Mouse (Mus musculus) erythroblast, embryonic 14.5 days (primary cell): Measurements from ENCODE around the gene 4930518I15Rik. TPM values are rescaled to one million over a fixed set of nuclear protein-coding genes. Genes with fewer than 3 reads are reported as not detected.
"Not testable (repeated sequence)": the region's sequence is repeated elsewhere in the genome, so short reads cannot be mapped to it uniquely, and the experiment has no call there.

Source experiments
- H3K27me3 ChIP-seq: 2 replicates; pipeline ENCODE4 v1.6.1; 2012; ENCODE audit warnings: inconsistent platforms; ENCODE audit not compliant: control insufficient read depth
- H3K36me3 ChIP-seq: 2 replicates; pipeline ENCODE4 v1.6.1; 2012; ENCODE audit warnings: mild to moderate bottlenecking, inconsistent platforms; ENCODE audit not compliant: control insufficient read depth
- H3K4me1 ChIP-seq: 2 replicates; pipeline ENCODE4 v1.6.1; 2012; ENCODE audit warnings: inconsistent platforms; ENCODE audit not compliant: control insufficient read depth
- H3K4me3 ChIP-seq: replicated peaks from 2 replicates; pipeline ENCODE3; 2012; ENCODE audit warnings: moderate library complexity, mild to moderate bottlenecking, inconsistent platforms
- H3K9me3 ChIP-seq: 2 replicates; pipeline ENCODE4 v1.6.1; 2012; ENCODE audit warnings: low read length, inconsistent platforms, mixed read lengths; ENCODE audit not compliant: control insufficient read depth
- GATA1 ChIP-seq: IDR thresholded peaks from 2 replicates; pipeline ENCODE4 v1.6.1; 2012; ENCODE audit warnings: low read length, inconsistent platforms, mixed read lengths
- TAL1 ChIP-seq: IDR thresholded peaks from 3 replicates; pipeline ENCODE4 v1.6.1; 2012; ENCODE audit warnings: low read length, inconsistent platforms, mixed read lengths
- polyA plus RNA-seq: library from polyadenylated mRNA; stranded (reverse); fragments of >175 nt; gene quantifications from 2 replicates; pipeline ENCODE4 v1.2.3, GENCODE M21; 2012

The 4930518I15Rik gene
- polyA plus RNA-seq, 1 experiment, result 0.04 TPM

- Histone ChIP-seq H3K9me3 (no peaks in the 10 kb centered on the region), H3K36me3 (no peaks in the 10 kb centered on the region), H3K4me3 (no peak overlapping the region), H3K27me3 (peaks cover 2% of the 10 kb centered on the region; the same call in 1 of the 2 replicates), H3K4me1 (peaks cover 43% of the 10 kb centered on the region)
- no peak for TF ChIP-seq TAL1
- TF ChIP-seq GATA1, result no peak
Observed at GRCm38 (mm10) chr2:156897034-156897433, 39.3 kb upstream of the 4930518I15Rik start.

GRCm38 (mm10) chr2:156896384-156896914, 38.7 kb upstream of the 4930518I15Rik start:
- TF ChIP-seq GATA1 (no peak), TAL1 (no peak)
- Histone ChIP-seq H3K9me3 (no peaks in the 10 kb centered on the region), H3K4me3 (no peak overlapping the region), H3K27me3 (peaks cover 2% of the 10 kb centered on the region; the same call in 1 of the 2 replicates), H3K36me3 (no peaks in the 10 kb centered on the region), H3K4me1 (peaks cover 43% of the 10 kb centered on the region)

GRCm38 (mm10) chr2:156894496-156895265, 36.9 kb upstream of the 4930518I15Rik start:
- Histone ChIP-seq H3K4me1 (peaks cover 43% of the 10 kb centered on the region), H3K36me3 (no peaks in the 10 kb centered on the region), H3K9me3 (no peaks in the 10 kb centered on the region), H3K27me3 (peaks cover 2% of the 10 kb centered on the region; the same call in 1 of the 2 replicates), H3K4me3 (no peak overlapping the region)
- TF ChIP-seq GATA1 (no peak), TAL1 (no peak; the same call in 2 of the 3 replicates)

- no peaks in the 10 kb centered on the region for H3K36me3 ChIP-seq
- H3K9me3 ChIP-seq, result no peaks in the 10 kb centered on the region
- H3K27me3 ChIP-seq, result peaks cover 4% of the 10 kb centered on the region; the same call in 1 of the 2 replicates
- TF ChIP-seq TAL1 (no peak), GATA1 (no peak)
- no peak overlapping the region for H3K4me3 ChIP-seq
- H3K4me1 ChIP-seq, result peaks cover 25% of the 10 kb centered on the region
Observed at GRCm38 (mm10) chr2:156892821-156893220, 35.1 kb upstream of the 4930518I15Rik start.

GRCm38 (mm10) chr2:156892240-156892639, 34.5 kb upstream of the 4930518I15Rik start:
- Histone ChIP-seq H3K27me3 (peaks cover 4% of the 10 kb centered on the region; the same call in 1 of the 2 replicates), H3K4me1 (peaks cover 22% of the 10 kb centered on the region), H3K36me3 (no peaks in the 10 kb centered on the region), H3K9me3 (no peaks in the 10 kb centered on the region), H3K4me3 (no peak overlapping the region)
- TF ChIP-seq TAL1 (no peak), GATA1 (no peak)

GRCm38 (mm10) chr2:156888490-156888889, 30.7 kb upstream of the 4930518I15Rik start:
- Histone ChIP-seq H3K36me3 (peaks cover under 1% of the 10 kb centered on the region; the same call in 1 of the 2 replicates), H3K27me3 (0 out of 2 replicates have a peak, but pooled peaks cover 2% of the 10 kb centered on the region), H3K9me3 (no peaks in the 10 kb centered on the region), H3K4me3 (no peak overlapping the region), H3K4me1 (peaks cover 38% of the 10 kb centered on the region)
- TF ChIP-seq TAL1 (no peak), GATA1 (no peak)

- H3K4me1 ChIP-seq, result peaks cover 52% of the 10 kb centered on the region
- peaks cover 2% of the 10 kb centered on the region; the same call in 1 of the 2 replicates for H3K36me3 ChIP-seq
- H3K27me3 ChIP-seq, result 0 out of 2 replicates have a peak, but pooled peaks cover 2% of the 10 kb centered on the region
- H3K4me3 ChIP-seq, result no peak within 1 kb of the TSS
- no peak for TF ChIP-seq GATA1
- no peak for TF ChIP-seq TAL1
- H3K9me3 ChIP-seq, result no peaks in the 10 kb centered on the region
Observed at GRCm38 (mm10) chr2:156887017-156887416, 29.3 kb upstream of the 4930518I15Rik start, which contains the start of gene Sla2. Sla2 (minus strand) TSS chr2:156887192.

- no peak overlapping the region for H3K4me3 ChIP-seq
Observed at GRCm38 (mm10) chr2:156886084-156886631, 28.4 kb upstream of the 4930518I15Rik start.

GRCm38 (mm10) chr2:156885666-156886065, 27.9 kb upstream of the 4930518I15Rik start:
- H3K9me3 ChIP-seq, H3K36me3 ChIP-seq, H3K4me3 ChIP-seq, H3K27me3 ChIP-seq: not testable (repeated sequence)
- H3K4me1 ChIP-seq, result peaks cover 63% of the 10 kb centered on the region

More at GRCm38 (mm10) chr2:156886084-156886631, 28.4 kb upstream of the 4930518I15Rik start:
- H3K27me3 ChIP-seq, result 0 out of 2 replicates have a peak, but pooled peaks cover 2% of the 10 kb centered on the region
- H3K9me3 ChIP-seq, result no peaks in the 10 kb centered on the region
- peaks cover 60% of the 10 kb centered on the region for H3K4me1 ChIP-seq
- TF ChIP-seq GATA1 (no peak), TAL1 (no peak)
- peaks cover 2% of the 10 kb centered on the region; the same call in 1 of the 2 replicates for H3K36me3 ChIP-seq
